Mouse (Mus musculus): ENCODE measurements at regions not wholly inside any gene's neighbourhood (a gene's known extent, or its start where the extent isn't known, plus 50 kb on each side); places are given as distances from the start of the nearest gene placed in this dataset.

- TF ChIP-seq CTCF (IDR thresholded peaks at IDR 0.05) (no peak), EP300 (IDR thresholded peaks at IDR 0.05) (no peak)
Measured at GRCm38 (mm10) chr14:67484533-67485448, 1475.8 kb upstream of the Gulo start.

Measured in lung, postnatal 0 days (tissue).